Mouse (Mus musculus) embryonic fibroblast, embryonic 13.5 days (primary cell): ENCODE results near the gene Prune2.

Experiments used
- CTCF ChIP-seq: IDR thresholded peaks from 2 replicates; pipeline ENCODE4 v1.5.1; 2011; ENCODE audit warnings: mild to moderate bottlenecking, control low read depth, low read length, moderate library complexity, borderline replicate concordance; ENCODE audit not compliant: insufficient read depth
- POLR2A ChIP-seq: IDR thresholded peaks from 2 replicates; pipeline ENCODE4 v1.6.1; 2011; ENCODE audit warnings: low read depth, mild to moderate bottlenecking, control low read depth, low read length, moderate library complexity

DNA sequence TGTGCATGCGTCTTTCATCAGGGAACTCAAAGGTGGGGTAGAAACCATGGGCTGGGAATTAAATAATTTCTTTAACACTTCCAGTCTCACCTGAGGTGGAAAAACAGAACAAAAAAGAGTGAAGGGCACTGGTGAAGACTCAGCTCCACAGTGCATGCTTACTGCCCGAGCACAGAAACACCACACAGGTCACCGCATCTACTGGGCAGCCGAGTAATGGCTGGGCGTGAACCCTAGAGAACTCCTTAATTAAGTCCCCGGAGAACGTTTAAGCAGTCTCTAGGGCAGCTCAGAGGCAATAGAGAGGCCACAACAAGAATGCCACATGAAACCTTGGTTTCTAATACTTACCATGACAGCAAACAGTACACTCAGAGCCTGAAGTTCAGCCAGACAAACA, 288.6 kb downstream of the Prune2 start:
- TF ChIP-seq CTCF: no peak
- TF ChIP-seq POLR2A: no peak
